Mouse (Mus musculus) MEL (cell line): ENCODE results near the gene Focad. TPM values are rescaled to one million over a fixed set of nuclear protein-coding genes. Genes with fewer than 3 reads are reported as not detected.

Experiments
- DNase-seq: peaks from one replicate; pipeline ENCODE4 v3.0.0; 2011; ENCODE audit warnings: low read depth, low spot score
- H3K27ac ChIP-seq: 2 replicates; pipeline ENCODE4 v1.5.1; 2012; ENCODE audit warnings: low read depth, mild to moderate bottlenecking, control low read depth, low read length, moderate library complexity; ENCODE audit not compliant: control insufficient read depth
- H3K27me3 ChIP-seq, 2 experiments: fragments of 150-350 bp in 1 of 2; sonication (generic) in 1 of 2; 2 replicates each; pipeline ENCODE4 v1.6.1; 2012; ENCODE audit warnings: low read length in 2 of 2, mild to moderate bottlenecking in 2 of 2, improper control_type of control experiment in 1 of 2, moderate library complexity in 1 of 2; ENCODE audit not compliant: insufficient read depth in 2 of 2, control insufficient read depth in 1 of 2
- H3K36me3 ChIP-seq, 2 experiments: 2 replicates each; pipeline ENCODE4 v1.6.1; 2012 to 2014; ENCODE audit warnings: low read length in 2 of 2, improper control_type of control experiment in 1 of 2, inconsistent platforms in 1 of 2, mild to moderate bottlenecking in 1 of 2; ENCODE audit not compliant: insufficient read depth in 2 of 2, control insufficient read depth in 1 of 2
- H3K4me1 ChIP-seq, 2 experiments: fragments of 150-350 bp in 1 of 2; sonication (generic) in 1 of 2; 2 replicates each; pipeline ENCODE4 v1.6.1; 2012; ENCODE audit warnings: low read length in 2 of 2, improper control_type of control experiment in 1 of 2, mild to moderate bottlenecking in 1 of 2; ENCODE audit not compliant: insufficient read depth in 2 of 2, control insufficient read depth in 1 of 2
- H3K4me3 ChIP-seq, 2 experiments: fragments of 150-350 bp in 1 of 2; sonication (generic) in 1 of 2; 2 replicates each; pipeline ENCODE4 v1.5.1; 2012; ENCODE audit warnings: low read depth in 2 of 2, low read length in 2 of 2, mild to moderate bottlenecking in 2 of 2, moderate library complexity in 2 of 2, control low read depth in 1 of 2, improper control_type of control experiment in 1 of 2; ENCODE audit not compliant: control insufficient read depth in 1 of 2, insufficient read depth in 1 of 2
- H3K79me2 ChIP-seq: 2 replicates; pipeline ENCODE4 v1.6.1; 2012; ENCODE audit warnings: mild to moderate bottlenecking, low read length, moderate library complexity; ENCODE audit not compliant: control insufficient read depth, poor library complexity, insufficient read depth
- H3K9ac ChIP-seq: 2 replicates; pipeline ENCODE4 v1.6.1; 2012; ENCODE audit warnings: low read depth, mild to moderate bottlenecking, control low read depth, low read length, moderate library complexity; ENCODE audit not compliant: control insufficient read depth, poor library complexity, severe bottlenecking
- H3K9me3 ChIP-seq: fragments of 150-350 bp; sonication (generic); replicated peaks from 2 replicates; pipeline ENCODE4 v1.6.1; 2012; ENCODE audit warnings: mild to moderate bottlenecking, low read length, improper control_type of control experiment, moderate library complexity; ENCODE audit not compliant: insufficient read depth
- BHLHE40 ChIP-seq: IDR thresholded peaks from 2 replicates; pipeline ENCODE4 v1.6.1; 2012; ENCODE audit warnings: low read depth, mild to moderate bottlenecking, inconsistent platforms, low read length, improper control_type of control experiment, borderline replicate concordance
- CHD1 ChIP-seq: IDR thresholded peaks from 2 replicates; pipeline ENCODE4 v1.6.1; 2012; ENCODE audit warnings: low read depth, mild to moderate bottlenecking, inconsistent platforms, low read length, improper control_type of control experiment
- CHD2 ChIP-seq: IDR thresholded peaks from 2 replicates; pipeline ENCODE4 v1.6.1; 2011; ENCODE audit warnings: low read length, improper control_type of control experiment
- EP300 ChIP-seq, 2 experiments: IDR thresholded peaks; 2 replicates each; pipeline ENCODE4 v1.6.1; 2011; ENCODE audit warnings: improper control_type of control experiment in 2 of 2, low read length in 2 of 2, low read depth in 1 of 2, mild to moderate bottlenecking in 1 of 2
- ETS1 ChIP-seq: IDR thresholded peaks from 2 replicates; pipeline ENCODE4 v1.6.1; 2012; ENCODE audit warnings: low read depth, mild to moderate bottlenecking, inconsistent platforms, low read length, improper control_type of control experiment, moderate library complexity
- GABPA ChIP-seq: IDR thresholded peaks from 2 replicates; pipeline ENCODE4 v1.6.1; 2012; ENCODE audit warnings: low read depth, mild to moderate bottlenecking, inconsistent platforms, low read length, improper control_type of control experiment, moderate library complexity
- GATA1 ChIP-seq: IDR thresholded peaks from 2 replicates; pipeline ENCODE4 v1.6.1; 2011; ENCODE audit warnings: low read depth, low read length, improper control_type of control experiment
- JUND ChIP-seq: IDR thresholded peaks from 2 replicates; pipeline ENCODE4 v1.6.1; 2011; ENCODE audit warnings: low read depth, mild to moderate bottlenecking, improper control_type of control experiment, low read length
- KAT2A ChIP-seq: conservative IDR thresholded peaks from 2 replicates; pipeline ENCODE4 v1.6.1; 2012; ENCODE audit warnings: low read depth, low read length, improper control_type of control experiment, inconsistent platforms
- MAFK ChIP-seq: IDR thresholded peaks from 2 replicates; pipeline ENCODE4 v1.6.1; 2011; ENCODE audit warnings: low read depth, mild to moderate bottlenecking, low read length, improper control_type of control experiment, borderline replicate concordance
- MAX ChIP-seq: IDR thresholded peaks from 2 replicates; pipeline ENCODE4 v1.6.1; 2011; ENCODE audit warnings: low read length, improper control_type of control experiment
- MAZ ChIP-seq: IDR thresholded peaks from 2 replicates; pipeline ENCODE4 v1.6.1; 2012; ENCODE audit warnings: low read depth, mild to moderate bottlenecking, inconsistent platforms, low read length, improper control_type of control experiment
- MXI1 ChIP-seq: IDR thresholded peaks from 2 replicates; pipeline ENCODE4 v1.6.1; 2011; ENCODE audit warnings: mild to moderate bottlenecking, low read depth, low read length, improper control_type of control experiment
- MYB ChIP-seq: IDR thresholded peaks from 2 replicates; pipeline ENCODE4 v1.6.1; 2011; ENCODE audit warnings: mild to moderate bottlenecking, low read depth, low read length, improper control_type of control experiment
- NRF1 ChIP-seq: IDR thresholded peaks from 2 replicates; pipeline ENCODE4 v1.6.1; 2014; ENCODE audit warnings: low read depth, mild to moderate bottlenecking, inconsistent platforms, low read length, improper control_type of control experiment, moderate library complexity; ENCODE audit not compliant: poor library complexity, insufficient read depth, severe bottlenecking
- RAD21 ChIP-seq: IDR thresholded peaks from 2 replicates; pipeline ENCODE4 v1.6.1; 2011; ENCODE audit warnings: mild to moderate bottlenecking, low read depth, low read length, improper control_type of control experiment
- SIN3A ChIP-seq: IDR thresholded peaks from 2 replicates; pipeline ENCODE4 v1.6.1; 2012; ENCODE audit warnings: low read length, improper control_type of control experiment, inconsistent platforms
- TAL1 ChIP-seq: IDR thresholded peaks from 2 replicates; pipeline ENCODE4 v1.6.1; 2012; ENCODE audit warnings: mild to moderate bottlenecking, inconsistent platforms, low read length, moderate library complexity, mixed read lengths
- ZC3H11A ChIP-seq: IDR thresholded peaks from 2 replicates; pipeline ENCODE4 v1.6.1; 2012; ENCODE audit warnings: low read depth, mild to moderate bottlenecking, inconsistent platforms, low read length, improper control_type of control experiment
- ZKSCAN1 ChIP-seq: IDR thresholded peaks from 2 replicates; pipeline ENCODE4 v1.6.1; 2012; ENCODE audit warnings: low read depth, mild to moderate bottlenecking, inconsistent platforms, low read length, improper control_type of control experiment, moderate library complexity
- ZNF384 ChIP-seq: IDR thresholded peaks from 2 replicates; pipeline ENCODE4 v1.6.1; 2012; ENCODE audit warnings: low read depth, mild to moderate bottlenecking, inconsistent platforms, low read length, improper control_type of control experiment
- polyA plus RNA-seq, 2 experiments: library from polyadenylated mRNA; stranded (reverse) in 1 of 2; unstranded in 1 of 2; fragments of >175 nt in 1 of 2; fragments of >200 nt in 1 of 2; gene quantifications; 2 replicates each; pipeline versions ENCODE4 v1.2.1 to v1.2.4; 2012; ENCODE audit warnings: low replicate concordance in 2 of 2, low read depth in 1 of 2; ENCODE audit not compliant: insufficient read length in 2 of 2, insufficient read depth in 1 of 2, missing spikeins in 1 of 2
- total RNA-seq: library from RNA; depleted of rRNA; stranded (reverse); fragments of 300-350 nt; gene quantifications from 2 replicates; pipeline ENCODE4 v1.2.3, GENCODE M21; 2012

Gene Focad
- total and polyA plus RNA-seq, 3 experiments: 17.8 to 19.7 TPM; not detected in 1

DNA sequence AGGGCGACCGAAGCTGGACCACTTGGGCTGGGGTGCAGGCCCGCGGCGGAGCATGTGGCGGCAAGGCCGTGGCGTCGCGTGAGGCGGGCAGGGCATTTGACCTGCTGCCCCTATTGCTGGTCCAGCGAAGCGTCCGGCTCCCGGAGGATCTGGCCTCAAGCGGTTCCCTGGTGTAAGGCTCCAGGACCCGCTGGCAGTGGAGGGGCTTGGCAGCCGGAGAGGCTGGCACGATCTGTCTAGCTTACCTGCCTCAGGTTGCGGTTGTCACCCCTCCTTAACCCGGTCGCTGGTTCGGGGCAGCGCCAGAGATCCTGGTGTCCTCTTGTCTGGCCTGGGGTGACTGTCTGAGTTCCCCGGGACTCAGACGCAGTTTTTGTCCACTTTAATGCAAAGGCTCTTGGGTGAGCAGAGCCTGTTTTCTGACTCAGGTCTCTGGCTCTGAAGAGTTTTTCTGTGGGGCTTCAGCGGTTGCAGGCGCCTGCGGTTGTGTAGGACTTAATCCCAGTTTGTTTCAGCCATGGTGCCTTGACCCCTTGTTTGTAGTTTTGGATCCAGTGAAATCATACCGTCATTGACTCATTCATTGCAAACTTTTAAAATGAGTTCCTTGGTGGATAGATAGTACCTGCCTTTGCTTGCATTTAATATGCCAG, 465 bp downstream of the Focad start:
- Histone ChIP-seq H3K36me3 (peaks cover 0 to 2% of the 10 kb centered on the region in 2 experiments; a peak in 2 of 4 replicates), H3K79me2 (peaks cover 9% of the 10 kb centered on the region), H3K4me3 (peak overlapping the region; percentile 79), H3K27me3 (no peaks in the 10 kb centered on the region), H3K27ac (0 out of 2 replicates have a peak overlapping the region, but pooled peaks have one; percentile 21), H3K9me3 (no peaks in the 10 kb centered on the region), H3K9ac (peak overlapping the region; percentile 83), H3K4me1 (peaks cover 0 to 8% of the 10 kb centered on the region in 2 experiments; a peak in 3 of 4 replicates)
- DNase-seq: peak; percentile 59
- TF ChIP-seq EP300 (IDR thresholded peaks at IDR 0.05; ENCODE audit: low read depth in 1 of 2, low read length in 2 of 2) (no peak; a peak in 1 of 4 replicates), ETS1 (no peak), RAD21 (no peak), MYB (no peak), MAX (no peak), ZC3H11A (no peak), MXI1 (no peak), ZNF384 (no peak), MAZ (no peak), KAT2A (no peak), GATA1 (no peak), BHLHE40 (no peak), SIN3A (no peak; the same call in 1 of the 2 replicates), MAFK (no peak), CHD2 (no peak)

DNA sequence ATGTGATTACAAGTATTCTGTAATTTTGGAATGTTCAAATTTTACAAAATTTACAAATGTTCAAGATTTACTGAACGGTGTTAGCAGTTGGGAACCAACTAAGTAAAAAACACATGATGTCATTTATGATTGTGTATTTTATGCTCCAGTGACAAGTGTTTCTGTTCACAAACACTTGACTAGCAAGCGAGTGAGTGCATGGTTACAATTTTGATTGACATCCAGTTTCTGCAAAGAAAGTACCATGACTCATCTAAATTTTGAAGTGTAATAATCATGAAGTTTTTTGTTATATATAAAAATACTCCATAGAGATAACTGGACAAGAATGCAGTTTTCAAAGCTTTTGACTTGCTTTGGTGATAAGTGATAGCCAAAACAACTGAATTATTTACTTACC, 1.3 kb downstream of the Focad start:
- peak overlapping the region in 1 of 2 experiments; percentile 79; a peak in 2 of 4 replicates for H3K4me3 ChIP-seq
- peak; percentile 71 for DNase-seq

More for the DNA sequence above, 1.3 kb downstream of the Focad start:
- Histone ChIP-seq H3K79me2 (peaks cover 9% of the 10 kb centered on the region), H3K4me1 (peaks cover 0 to 8% of the 10 kb centered on the region in 2 experiments; a peak in 3 of 4 replicates), H3K36me3 (peaks cover 0 to 2% of the 10 kb centered on the region in 2 experiments; a peak in 2 of 4 replicates), H3K9me3 (no peaks in the 10 kb centered on the region)
- TF ChIP-seq EP300 (IDR thresholded peaks at IDR 0.05; ENCODE audit: low read depth in 1 of 2, low read length in 2 of 2): peak in 1 of 2 experiments; percentile 17; a peak in 1 of 4 replicates
- peak; percentile 58 for TF ChIP-seq ETS1
- peak; percentile 33; the same call in 1 of the 2 replicates for TF ChIP-seq GABPA
- peak; percentile 35; the same call in 1 of the 2 replicates for TF ChIP-seq GATA1
- TF ChIP-seq NRF1: no peak
- no peak for TF ChIP-seq CHD2
- peak; percentile 26; the same call in 1 of the 2 replicates for TF ChIP-seq MXI1
- TF ChIP-seq CHD1: 0 out of 2 replicates have a peak, but pooled peaks have one; percentile 40
- TF ChIP-seq SIN3A: peak; percentile 58
- TF ChIP-seq JUND: no peak
- TF ChIP-seq ZKSCAN1: no peak
- no peak for TF ChIP-seq TAL1
- TF ChIP-seq, all 39 proteins: peak for 7
- no peaks in the 10 kb centered on the region for H3K27me3 ChIP-seq
- peak overlapping the region; percentile 19; the same call in 1 of the 2 replicates for H3K9ac ChIP-seq
- H3K27ac ChIP-seq: no peak overlapping the region
